Mouse (Mus musculus): Measurements from ENCODE around the gene Mapt.

- TF ChIP-seq CTCF (IDR thresholded peaks at IDR 0.05) (no peak), POLR2A (IDR thresholded peaks at IDR 0.05; ENCODE audit: insufficient read depth, low read depth, low read length) (no peak), EP300 (IDR thresholded peaks at IDR 0.05; ENCODE audit: insufficient read depth, low read depth, low read length) (no peak)
Observed at GRCm38 (mm10) chr11:104288835-104289198, 57.6 kb downstream of the Mapt start.
